Mouse (Mus musculus) frontal cortex, adult 2 months (tissue): Measurements from ENCODE around the gene Cyb5d2. TPM values are rescaled to one million over a fixed set of nuclear protein-coding genes. Genes with fewer than 3 reads are reported as not detected.

Source experiments
- DNase-seq, 2 experiments: peaks; one replicate each; pipeline ENCODE4 v3.0.0; 2022; ENCODE audit warnings: low spot score in 1 of 2; ENCODE audit errors: extremely low spot score in 1 of 2
- polyA plus RNA-seq: library from polyadenylated mRNA; depleted of rRNA; stranded (reverse); fragments of >200 nt; gene quantifications from 2 replicates; pipeline ENCODE4 v1.2.3, GENCODE M21; 2012; rRNA removed

Cyb5d2 gene
- 13.8 and 14.0 TPM in 2 replicates for polyA plus RNA-seq

GRCm38 (mm10) chr11:72795455-72796295, at the start of gene Cyb5d2, which contains the start of gene Zzef1:
Gene Cyb5d2, minus strand, starts transcription at chr11:72796142.
Gene Zzef1, plus strand, starts transcription at chr11:72796226.
- peak; percentile 92 to 97 for DNase-seq

DNA sequence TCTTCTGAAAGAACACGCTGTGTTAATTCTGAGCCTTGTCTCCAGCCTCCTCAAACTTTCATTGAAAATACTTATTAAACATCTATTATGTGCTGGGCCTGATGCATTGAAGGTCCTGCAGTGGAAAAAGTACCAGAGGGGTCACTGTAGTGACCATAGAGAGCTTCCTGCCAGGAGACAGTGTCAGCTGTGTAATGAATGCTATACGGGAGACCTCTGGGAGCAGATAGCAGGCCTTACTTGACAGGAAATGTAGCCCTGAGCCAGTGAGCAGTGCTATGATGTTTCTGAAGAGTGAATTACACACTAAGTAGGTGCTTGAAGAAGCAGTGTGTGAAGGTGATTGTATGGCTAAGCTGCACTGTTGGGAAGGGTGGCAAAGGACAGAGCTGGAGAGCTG, 49.6 kb upstream of the Cyb5d2 start:
- no peak for DNase-seq

DNA sequence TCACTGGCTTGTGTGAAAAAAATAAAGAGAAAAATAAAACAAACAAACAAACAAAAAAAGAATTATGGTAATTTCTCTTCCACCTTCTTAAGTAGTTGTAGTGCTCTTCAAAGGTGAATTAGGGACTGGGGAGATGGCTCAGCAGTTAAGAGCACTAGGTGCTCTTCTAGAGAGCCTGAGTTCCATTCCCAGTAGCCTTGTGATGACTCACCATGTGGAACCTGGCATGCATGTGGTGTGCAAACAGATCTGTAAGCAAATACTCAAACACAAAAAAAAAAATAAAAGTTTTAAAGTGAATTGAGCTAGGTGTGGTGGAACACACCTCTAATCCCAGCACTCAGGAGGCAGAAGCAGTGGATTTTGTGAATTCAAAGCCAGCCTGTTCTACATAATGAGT, 47.6 kb upstream of the Cyb5d2 start:
- no peak for DNase-seq

GRCm38 (mm10) chr11:72842731-72843130, 46.8 kb upstream of the Cyb5d2 start:
- no peak for DNase-seq

DNA sequence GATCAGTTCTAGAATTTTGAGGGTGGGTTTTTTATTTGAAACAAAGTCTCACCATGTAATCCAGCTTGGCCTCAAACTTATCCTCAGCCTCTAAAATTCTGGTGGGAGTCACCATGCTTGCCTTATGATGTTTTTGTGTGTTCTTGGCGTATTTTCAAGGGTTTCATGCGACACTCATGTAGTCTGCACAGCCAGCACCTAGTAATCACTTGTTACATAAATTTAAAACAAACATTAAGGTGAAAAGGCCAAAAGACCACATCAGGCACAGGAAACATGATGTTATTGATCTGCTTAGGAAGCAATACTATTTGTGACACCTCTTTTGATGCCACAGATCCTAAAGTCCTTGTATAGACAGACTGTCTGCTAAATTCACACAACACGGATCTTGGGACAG, 33.9 kb upstream of the Cyb5d2 start:
- no peak for DNase-seq

DNA sequence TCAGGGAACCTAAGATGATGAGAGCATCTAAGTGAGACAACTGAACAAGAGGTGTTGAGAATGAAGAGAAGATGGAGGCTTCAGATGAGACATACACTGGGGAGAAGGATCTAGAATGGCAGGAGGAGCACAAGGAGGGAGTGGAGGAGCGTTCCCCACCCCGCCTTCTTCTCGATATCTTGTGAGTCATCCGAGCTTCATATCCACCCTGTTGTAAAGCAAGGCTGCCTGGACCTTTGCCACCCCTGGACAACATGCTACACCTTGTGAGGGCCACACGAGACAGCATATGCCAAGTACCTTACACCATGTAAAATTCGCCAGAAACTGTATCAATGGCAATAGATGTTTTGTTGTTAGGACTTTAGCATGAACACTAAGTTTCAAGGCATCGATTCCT, 25.1 kb upstream of the Cyb5d2 start:
- no peak for DNase-seq

- no peak for DNase-seq
Observed at GRCm38 (mm10) chr11:72818067-72818466, 22.1 kb upstream of the Cyb5d2 start.

DNA sequence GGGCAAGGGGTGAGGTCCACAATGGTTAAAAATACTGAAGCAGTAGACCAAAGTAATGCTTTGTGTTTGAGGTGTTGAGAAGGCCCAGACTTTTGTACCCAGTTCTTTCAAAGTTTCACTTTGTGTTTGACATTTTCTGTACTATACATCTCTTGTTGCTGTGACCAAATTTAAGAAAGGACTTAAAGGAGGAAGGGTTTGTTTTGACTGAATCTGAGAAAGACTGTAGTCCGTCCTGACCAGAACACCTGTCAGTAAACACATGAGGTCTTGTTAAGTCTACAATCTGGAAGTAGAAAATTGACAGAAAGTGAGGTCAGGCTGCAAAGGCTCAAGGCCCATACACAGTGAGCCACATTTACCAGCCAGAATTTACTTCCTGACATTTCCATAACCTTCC, 20.9 kb upstream of the Cyb5d2 start:
- DNase-seq, result no peak

DNA sequence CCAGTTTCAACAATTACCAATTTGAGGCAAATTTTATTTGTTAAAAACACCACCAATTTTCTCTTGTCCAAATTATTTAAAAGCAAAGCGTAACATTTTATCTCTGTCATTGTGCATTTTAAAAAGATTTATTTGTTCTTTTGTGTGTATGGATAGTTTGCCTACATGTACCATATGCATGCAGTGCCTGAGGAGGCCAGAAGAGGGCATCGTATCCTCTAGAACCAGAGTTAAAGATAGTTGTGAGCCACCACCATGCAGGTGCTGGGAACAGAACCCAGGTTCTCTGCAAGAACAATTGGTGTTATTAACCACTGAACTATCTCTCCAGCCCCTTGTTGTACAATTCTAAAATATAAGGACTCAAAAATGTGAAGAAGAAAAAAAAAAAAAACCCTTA, 18.2 kb upstream of the Cyb5d2 start:
- no peak for DNase-seq

- DNase-seq, result peak; percentile 28 to 52
Observed at GRCm38 (mm10) chr11:72813687-72814086, 17.7 kb upstream of the Cyb5d2 start.

GRCm38 (mm10) chr11:72807992-72808391, 12.1 kb upstream of the Cyb5d2 start:
- DNase-seq, result no peak

DNA sequence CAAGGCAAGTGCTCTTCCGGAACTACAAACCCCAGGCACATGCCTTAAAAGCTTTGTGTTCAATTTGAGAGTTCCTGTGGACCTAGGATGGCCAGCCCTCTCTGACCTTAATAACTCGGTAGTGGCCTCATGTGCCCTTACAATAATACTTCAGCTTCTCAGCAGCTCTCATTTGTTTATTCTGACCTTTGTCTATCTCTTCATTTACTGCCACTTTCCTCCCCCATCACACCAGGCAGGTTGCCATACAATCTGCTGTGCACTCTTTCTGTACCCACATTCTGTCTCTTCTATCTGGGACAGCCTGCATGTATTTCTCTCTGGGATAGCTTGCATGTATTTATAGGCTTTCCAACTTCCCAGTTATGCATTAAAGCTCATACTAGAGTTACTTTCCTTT, 10.6 kb upstream of the Cyb5d2 start:
- DNase-seq, result peak; percentile 8 to 30

- DNase-seq, result no peak
Observed at GRCm38 (mm10) chr11:72805232-72805631, 9.3 kb upstream of the Cyb5d2 start.

- no peak for DNase-seq
Observed at GRCm38 (mm10) chr11:72804586-72804985, 8.6 kb upstream of the Cyb5d2 start.

GRCm38 (mm10) chr11:72803038-72803437, 7.1 kb upstream of the Cyb5d2 start:
- no peak for DNase-seq

DNA sequence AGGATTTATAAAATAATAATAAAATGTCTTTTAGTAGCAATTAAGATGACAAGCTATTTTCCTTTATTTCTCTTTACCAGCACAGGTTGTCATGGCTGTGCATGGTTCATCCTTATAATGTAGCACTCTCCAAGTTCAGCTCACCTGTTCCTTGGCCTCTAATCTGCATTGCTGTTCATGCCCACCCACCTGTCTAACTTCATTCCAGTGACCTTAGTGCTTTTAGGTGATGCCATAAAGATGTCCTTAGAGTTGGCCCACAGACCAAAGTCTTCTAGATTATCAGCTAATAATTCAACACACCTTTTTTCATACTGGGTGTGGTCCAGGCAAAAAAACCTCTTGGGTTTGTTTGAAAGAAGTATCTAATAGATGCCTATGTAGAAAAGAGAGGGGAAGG, 5.2 kb upstream of the Cyb5d2 start:
- no peak for DNase-seq

- no peak for DNase-seq
Observed at GRCm38 (mm10) chr11:72798112-72798511, 2.2 kb upstream of the Cyb5d2 start.

DNA sequence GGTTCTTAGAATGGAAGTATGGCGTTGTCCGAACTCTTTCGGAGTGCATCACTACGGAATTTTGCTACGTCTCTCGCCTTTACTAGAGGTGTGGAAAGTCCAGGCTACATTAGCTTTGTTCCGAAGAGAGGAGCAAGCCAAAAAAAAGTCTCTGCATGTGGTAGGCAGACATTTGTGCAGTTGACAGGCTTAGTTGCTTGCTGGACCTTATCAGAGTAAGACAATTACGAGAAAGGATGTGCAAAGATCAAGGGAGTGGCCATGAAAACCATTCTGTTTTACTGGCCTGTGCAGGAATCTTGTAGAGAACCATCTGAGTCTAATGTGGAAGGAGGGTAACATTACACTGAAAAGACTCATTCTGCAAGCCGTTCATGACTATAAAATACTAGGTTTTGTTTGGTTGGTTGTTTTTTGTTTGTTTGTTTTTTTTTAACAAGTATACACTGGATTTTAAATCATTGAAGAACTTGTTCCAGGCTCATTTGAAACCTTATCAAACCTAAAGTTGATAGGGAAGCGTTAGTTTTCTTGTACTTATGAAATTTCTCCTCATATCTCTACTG, 914 bp upstream of the Cyb5d2 start:
- DNase-seq, result peak in 1 of 2 experiments; percentile 12

DNA sequence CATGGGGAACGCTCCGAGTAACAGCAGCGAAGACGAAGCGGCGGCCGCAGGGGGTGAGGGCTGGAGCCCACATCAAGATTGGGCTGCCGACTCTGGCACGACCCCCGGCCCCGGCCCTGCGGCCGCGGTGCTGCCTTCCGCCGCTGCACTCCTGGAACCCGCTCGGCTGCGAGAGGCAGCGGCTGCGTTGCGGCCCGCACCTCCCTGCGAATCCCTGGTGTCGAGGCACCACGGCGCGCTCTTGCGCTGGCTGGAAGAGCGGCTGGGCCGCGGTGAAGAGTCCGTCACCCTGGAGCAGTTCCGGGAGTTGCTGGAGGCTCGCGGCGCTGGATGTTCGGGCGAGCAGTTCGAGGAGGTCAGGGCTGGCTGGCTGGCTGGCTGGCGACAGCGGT, 350 bp upstream of the Cyb5d2 start:
- peak in 1 of 2 experiments; percentile 25 for DNase-seq

DNA sequence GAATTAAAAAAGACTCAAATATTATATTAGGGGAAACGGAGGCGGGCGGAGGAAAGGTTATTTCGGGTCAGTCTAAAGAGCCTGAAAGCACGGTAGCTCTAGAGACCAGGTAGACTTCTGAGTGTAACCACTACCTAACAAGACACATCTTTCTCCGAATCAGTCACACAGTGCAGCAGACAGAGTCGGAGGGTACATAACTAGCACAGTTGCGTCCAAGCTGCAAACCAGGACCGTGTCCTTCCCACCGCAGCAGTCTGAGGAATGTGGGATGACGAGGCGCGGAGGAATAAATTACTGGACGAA, 840 bp downstream of the Cyb5d2 start:
- no peak for DNase-seq

DNA sequence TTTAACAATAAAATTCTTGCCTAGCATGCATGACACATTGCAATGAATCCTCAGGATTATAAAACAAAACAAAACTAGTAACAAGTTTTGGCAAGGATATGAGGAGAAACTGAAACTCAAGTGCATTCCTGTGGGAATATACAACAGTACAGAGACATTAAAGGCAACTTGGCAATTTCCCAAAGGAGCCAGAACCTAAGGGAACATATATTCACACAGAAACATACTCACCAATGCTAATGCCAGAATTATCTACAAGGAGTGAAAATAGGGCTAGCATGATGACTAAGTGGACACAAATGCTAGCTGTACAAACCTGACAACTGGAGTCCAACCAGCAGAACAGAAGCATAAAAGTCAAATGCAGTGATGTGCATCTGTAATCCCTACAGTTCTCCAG, 3.9 kb downstream of the Cyb5d2 start:
- no peak for DNase-seq

GRCm38 (mm10) chr11:72782503-72782902, 13.4 kb downstream of the Cyb5d2 start:
- no peak for DNase-seq
